Mouse (Mus musculus) E14TG2a.4 (cell line): ENCODE data around the gene Mrps5.

ENCODE experiments used
- CTCF ChIP-seq: conservative IDR thresholded peaks from 2 replicates; pipeline ENCODE4 v1.5.1; 2014; ENCODE audit warnings: low read length
- NANOG ChIP-seq: IDR thresholded peaks from 2 replicates; pipeline ENCODE4 v1.6.1; 2014; ENCODE audit warnings: borderline replicate concordance, low read length, mixed read lengths

GRCm38 (mm10) chr2:127635581-127635980, 48.6 kb downstream of the Mrps5 start:
- TF ChIP-seq CTCF (no peak), NANOG (no peak)
